Mouse (Mus musculus) embryonic fibroblast, embryonic 13.5 days (primary cell): ENCODE data around the gene 4930583I09Rik. TPM values are rescaled to one million over a fixed set of nuclear protein-coding genes. Genes with fewer than 3 reads are reported as not detected.

Experiments
- H3K27ac ChIP-seq: 2 replicates; pipeline ENCODE4 v1.5.1; 2012; ENCODE audit warnings: low read length, control low read depth, inconsistent platforms; ENCODE audit not compliant: insufficient read depth
- H3K4me1 ChIP-seq: 2 replicates; pipeline ENCODE4 v1.6.1; 2011; ENCODE audit warnings: low read length; ENCODE audit not compliant: control insufficient read depth, insufficient read depth
- H3K4me3 ChIP-seq: 2 replicates; pipeline ENCODE4 v1.5.1; 2011; ENCODE audit warnings: mild to moderate bottlenecking, control low read depth, low read length; ENCODE audit not compliant: insufficient read depth
- CTCF ChIP-seq: IDR thresholded peaks from 2 replicates; pipeline ENCODE4 v1.5.1; 2011; ENCODE audit warnings: mild to moderate bottlenecking, control low read depth, low read length, moderate library complexity, borderline replicate concordance; ENCODE audit not compliant: insufficient read depth
- POLR2A ChIP-seq: IDR thresholded peaks from 2 replicates; pipeline ENCODE4 v1.6.1; 2011; ENCODE audit warnings: low read depth, mild to moderate bottlenecking, control low read depth, low read length, moderate library complexity
- polyA plus RNA-seq: library from polyadenylated mRNA; stranded (reverse); fragments of >200 nt; gene quantifications from 2 replicates; pipeline ENCODE4 v1.2.4, GENCODE M21; 2011; ENCODE audit warnings: low read depth; ENCODE audit not compliant: missing spikeins, insufficient read length

The 4930583I09Rik gene
- polyA plus RNA-seq, 1 experiment = not detected

GRCm38 (mm10) chr17:64833906-64834490 lies 1.9 kb downstream of the 4930583I09Rik start:
- H3K4me3 ChIP-seq = no peak overlapping the region
- H3K27ac ChIP-seq = no peak overlapping the region
- TF ChIP-seq CTCF (no peak), POLR2A (no peak)
- no peaks in the 10 kb centered on the region for H3K4me1 ChIP-seq

GRCm38 (mm10) chr17:64833071-64833470 lies 2.8 kb downstream of the 4930583I09Rik start:
- H3K4me3 ChIP-seq = no peak overlapping the region
- H3K4me1 ChIP-seq = no peaks in the 10 kb centered on the region
- no peak overlapping the region for H3K27ac ChIP-seq
- TF ChIP-seq CTCF (no peak), POLR2A (no peak)

GRCm38 (mm10) chr17:64827482-64827881 lies 8.4 kb downstream of the 4930583I09Rik start:
- no peak for TF ChIP-seq POLR2A
- no peak for TF ChIP-seq CTCF
- Histone ChIP-seq H3K27ac (no peak overlapping the region), H3K4me3 (no peak overlapping the region), H3K4me1 (no peaks in the 10 kb centered on the region; the same call in 1 of the 2 replicates)

GRCm38 (mm10) chr17:64826843-64827242 lies 9.0 kb downstream of the 4930583I09Rik start:
- Histone ChIP-seq H3K4me1 (no peaks in the 10 kb centered on the region; the same call in 1 of the 2 replicates), H3K27ac (no peak overlapping the region), H3K4me3 (no peak overlapping the region)
- TF ChIP-seq POLR2A (no peak), CTCF (no peak)

GRCm38 (mm10) chr17:64822561-64822960 lies 13.3 kb downstream of the 4930583I09Rik start:
- TF ChIP-seq POLR2A = no peak
- no peak for TF ChIP-seq CTCF
- Histone ChIP-seq H3K27ac (no peak overlapping the region), H3K4me1 (no peaks in the 10 kb centered on the region; the same call in 1 of the 2 replicates), H3K4me3 (no peak overlapping the region)

- Histone ChIP-seq H3K4me1 (no peaks in the 10 kb centered on the region; the same call in 1 of the 2 replicates), H3K4me3 (no peak overlapping the region), H3K27ac (no peak overlapping the region)
- TF ChIP-seq CTCF (no peak), POLR2A (no peak)
Observed at GRCm38 (mm10) chr17:64820841-64821593, 14.9 kb downstream of the 4930583I09Rik start.

- TF ChIP-seq POLR2A = no peak
- no peaks in the 10 kb centered on the region for H3K4me1 ChIP-seq
- no peak overlapping the region for H3K4me3 ChIP-seq
- H3K27ac ChIP-seq = no peak overlapping the region
Observed at GRCm38 (mm10) chr17:64816298-64816697, 19.6 kb downstream of the 4930583I09Rik start.

- Histone ChIP-seq H3K27ac (no peak overlapping the region), H3K4me3 (no peak overlapping the region), H3K4me1 (no peaks in the 10 kb centered on the region)
- TF ChIP-seq CTCF (no peak), POLR2A (no peak)
Observed at GRCm38 (mm10) chr17:64815806-64816205, 20.1 kb downstream of the 4930583I09Rik start.

GRCm38 (mm10) chr17:64813568-64813967 lies 22.3 kb downstream of the 4930583I09Rik start:
- no peak overlapping the region for H3K27ac ChIP-seq
- H3K4me3 ChIP-seq = no peak overlapping the region
- TF ChIP-seq CTCF (no peak), POLR2A (no peak)
- H3K4me1 ChIP-seq = no peaks in the 10 kb centered on the region

GRCm38 (mm10) chr17:64806035-64806589 lies 29.8 kb downstream of the 4930583I09Rik start:
- Histone ChIP-seq H3K27ac (no peak overlapping the region), H3K4me1 (no peaks in the 10 kb centered on the region), H3K4me3 (no peak overlapping the region)
- TF ChIP-seq POLR2A = no peak
- no peak for TF ChIP-seq CTCF
